Mouse (Mus musculus): ENCODE measurements at regions not wholly inside any gene's neighbourhood (a gene's known extent, or its start where the extent isn't known, plus 50 kb on each side); places are given as distances from the start of the nearest gene placed in this dataset.

DNA sequence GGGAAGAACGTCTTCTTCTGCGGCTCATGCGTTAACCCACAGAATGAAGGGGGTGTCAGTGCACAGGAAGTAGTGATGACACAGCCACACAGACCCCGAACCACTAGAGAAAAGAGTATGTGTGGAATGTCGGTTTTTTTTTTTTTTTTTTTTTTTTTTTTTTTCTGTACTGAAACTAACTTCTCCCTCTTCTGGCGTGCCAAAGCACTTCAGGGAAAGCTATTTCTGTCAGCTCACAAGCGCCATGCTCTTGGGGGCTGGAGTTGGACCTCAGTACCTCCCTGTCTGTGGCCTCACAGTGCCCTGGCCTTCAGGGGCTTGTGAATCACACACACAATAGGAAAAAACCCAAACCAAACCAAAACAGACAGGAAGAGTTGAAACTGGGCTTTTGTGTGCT lies 221.1 kb upstream of the Nfe2l3 start:
- Histone ChIP-seq H3K4me2 (ENCODE audit: low read depth, low read length) (peak overlapping the region; percentile 37; the same call in 1 of the 2 replicates), H3K36me3 (ENCODE audit: control insufficient read depth, insufficient read depth, low read length) (no peaks in the 10 kb centered on the region), H3K27ac (replicated peaks; ENCODE audit: low read depth, low read length) (peak overlapping the region; percentile 16; the same call in 1 of the 2 replicates), H3K9ac (ENCODE audit: low read depth, low read length) (no peak overlapping the region), H3K9me3 (ENCODE audit: control insufficient read depth, low read length) (no peaks in the 10 kb centered on the region), H3K4me3 (ENCODE audit: low read depth, low read length) (no peak overlapping the region), H3K27me3 (replicated peaks; ENCODE audit: control insufficient read depth, insufficient read depth, low read length) (peaks cover 16% of the 10 kb centered on the region), H3K4me1 (ENCODE audit: control insufficient read depth, insufficient read depth, low read length) (peaks cover 18% of the 10 kb centered on the region)
- peak; percentile 66 for DNase-seq (ENCODE audit: low spot score)
- no peak for ATAC-seq (ENCODE audit: low read depth)
- 4% methylated on average over 7 of the region's 7 CpGs for WGBS

DNA sequence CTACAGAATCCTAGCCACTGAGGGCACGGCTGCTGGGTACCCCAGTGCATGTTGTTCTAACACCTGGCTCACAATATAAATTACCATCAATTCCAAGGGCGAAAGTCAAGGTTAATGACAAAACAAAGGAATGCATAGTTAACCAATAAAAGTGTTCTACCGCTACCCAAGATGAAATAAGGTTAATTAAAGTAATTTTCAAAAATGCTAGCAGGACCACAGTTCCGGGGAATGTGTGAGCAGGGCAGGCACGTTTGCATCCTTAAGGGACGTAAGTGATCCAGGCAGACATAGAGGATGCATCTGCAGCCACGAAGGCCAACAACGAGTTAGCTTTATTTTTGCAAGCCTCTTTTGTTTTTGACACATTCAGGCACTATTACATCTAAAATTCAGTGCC lies 220.3 kb upstream of the Nfe2l3 start:
- no peak overlapping the region for H3K9ac ChIP-seq (ENCODE audit: low read depth, low read length)
- H3K36me3 ChIP-seq (ENCODE audit: control insufficient read depth, insufficient read depth, low read length) = no peaks in the 10 kb centered on the region
- ATAC-seq (ENCODE audit: low read depth) (no peak), DNase-seq (ENCODE audit: low spot score) (no peak)
- WGBS = 78% methylated on average over 8 of the region's 8 CpGs
- no peak overlapping the region for H3K4me3 ChIP-seq (ENCODE audit: low read depth, low read length)
- no peak overlapping the region for H3K4me2 ChIP-seq (ENCODE audit: low read depth, low read length)
- H3K9me3 ChIP-seq (ENCODE audit: control insufficient read depth, low read length) = no peaks in the 10 kb centered on the region
- no peak overlapping the region for H3K27ac ChIP-seq (replicated peaks; ENCODE audit: low read depth, low read length)
- peaks cover 12% of the 10 kb centered on the region for H3K27me3 ChIP-seq (replicated peaks; ENCODE audit: control insufficient read depth, insufficient read depth, low read length)
- H3K4me1 ChIP-seq (ENCODE audit: control insufficient read depth, insufficient read depth, low read length) = peaks cover 18% of the 10 kb centered on the region; the same call in 1 of the 2 replicates

DNA sequence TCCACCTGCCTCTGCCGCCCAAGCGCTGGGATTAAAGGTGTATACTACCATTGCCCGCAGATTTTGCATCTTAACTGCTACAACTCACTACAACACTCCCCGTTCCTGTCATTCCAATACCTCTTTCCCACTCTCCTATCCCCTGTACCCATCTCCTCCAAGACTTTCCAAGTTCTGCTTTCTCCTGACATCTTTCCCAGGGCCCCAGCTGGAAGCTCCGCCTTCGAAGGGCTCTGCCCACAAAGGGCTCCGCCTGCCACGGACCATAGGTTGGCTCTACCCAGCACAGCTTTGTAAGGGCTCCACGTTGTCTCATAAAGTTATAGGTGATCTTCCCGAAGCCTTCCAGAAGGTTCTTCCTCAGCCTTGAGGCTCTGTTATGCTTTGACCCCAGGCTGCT lies 217.1 kb upstream of the Nfe2l3 start:
- no peaks in the 10 kb centered on the region for H3K27me3 ChIP-seq (replicated peaks; ENCODE audit: control insufficient read depth, insufficient read depth, low read length)
- H3K9ac ChIP-seq (ENCODE audit: low read depth, low read length) = no peak overlapping the region
- ATAC-seq (ENCODE audit: low read depth) (no peak), DNase-seq (ENCODE audit: low spot score) (no peak)
- 90% methylated on average over 10 of the region's 10 CpGs for WGBS
- no peaks in the 10 kb centered on the region for H3K36me3 ChIP-seq (ENCODE audit: control insufficient read depth, insufficient read depth, low read length)
- H3K4me3 ChIP-seq (ENCODE audit: low read depth, low read length) = no peak overlapping the region
- no peak overlapping the region for H3K27ac ChIP-seq (replicated peaks; ENCODE audit: low read depth, low read length)
- H3K4me2 ChIP-seq (ENCODE audit: low read depth, low read length) = no peak overlapping the region
- no peaks in the 10 kb centered on the region for H3K9me3 ChIP-seq (ENCODE audit: control insufficient read depth, low read length)
- peaks cover 14% of the 10 kb centered on the region; the same call in 1 of the 2 replicates for H3K4me1 ChIP-seq (ENCODE audit: control insufficient read depth, insufficient read depth, low read length)

DNA sequence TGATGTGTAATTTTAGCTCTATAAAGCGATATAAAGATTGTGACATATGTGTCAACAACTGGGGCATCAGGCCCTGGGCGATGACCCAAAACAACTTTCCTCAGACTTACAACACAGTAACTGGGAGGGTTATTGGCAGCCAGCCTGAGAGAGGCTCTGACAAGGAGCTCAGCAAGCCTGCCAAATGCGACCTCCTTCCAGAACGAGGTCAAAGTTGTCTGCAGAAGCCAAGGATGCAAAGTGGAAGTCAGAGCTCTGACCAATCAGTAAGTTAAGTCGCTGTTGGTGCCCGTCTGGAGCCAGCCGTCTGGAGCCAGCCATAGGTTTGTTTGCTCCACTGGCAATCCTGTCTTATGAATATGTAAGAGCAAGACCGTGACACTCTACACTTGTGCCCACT lies 216.0 kb upstream of the Nfe2l3 start:
- peak; percentile 84 for DNase-seq (ENCODE audit: low spot score)
- Histone ChIP-seq H3K36me3 (ENCODE audit: control insufficient read depth, insufficient read depth, low read length) (no peaks in the 10 kb centered on the region), H3K27me3 (replicated peaks; ENCODE audit: control insufficient read depth, insufficient read depth, low read length) (no peaks in the 10 kb centered on the region), H3K4me1 (ENCODE audit: control insufficient read depth, insufficient read depth, low read length) (peaks cover 14% of the 10 kb centered on the region; the same call in 1 of the 2 replicates), H3K27ac (replicated peaks; ENCODE audit: low read depth, low read length) (no peak overlapping the region), H3K4me3 (ENCODE audit: low read depth, low read length) (no peak overlapping the region), H3K4me2 (ENCODE audit: low read depth, low read length) (no peak overlapping the region), H3K9me3 (ENCODE audit: control insufficient read depth, low read length) (no peaks in the 10 kb centered on the region), H3K9ac (ENCODE audit: low read depth, low read length) (no peak overlapping the region)
- 0 out of 2 replicates have a peak, but pooled peaks have one; percentile 33 for ATAC-seq (ENCODE audit: low read depth)
- WGBS = 43% methylated on average over 8 of the region's 8 CpGs

DNA sequence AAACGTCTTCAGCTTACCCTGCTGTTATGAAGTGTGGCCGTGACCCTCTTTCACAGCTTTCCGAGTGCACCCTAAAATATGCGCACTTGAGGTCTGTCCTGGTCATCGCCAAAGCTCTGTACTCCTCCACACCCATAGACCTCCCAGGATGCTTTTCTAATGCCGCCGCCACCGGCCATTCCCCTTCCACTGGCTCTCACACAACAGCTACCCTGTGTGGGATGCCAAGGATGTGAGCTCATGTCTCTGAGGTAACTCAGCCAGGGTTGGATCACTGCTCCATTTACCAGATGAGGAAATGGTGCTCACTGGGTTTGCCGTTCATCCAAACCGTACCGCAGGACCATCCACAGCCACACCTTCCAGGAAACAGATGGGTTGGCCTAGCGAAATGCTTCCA lies 212.8 kb upstream of the Nfe2l3 start:
- no peak for ATAC-seq (ENCODE audit: low read depth)

DNA sequence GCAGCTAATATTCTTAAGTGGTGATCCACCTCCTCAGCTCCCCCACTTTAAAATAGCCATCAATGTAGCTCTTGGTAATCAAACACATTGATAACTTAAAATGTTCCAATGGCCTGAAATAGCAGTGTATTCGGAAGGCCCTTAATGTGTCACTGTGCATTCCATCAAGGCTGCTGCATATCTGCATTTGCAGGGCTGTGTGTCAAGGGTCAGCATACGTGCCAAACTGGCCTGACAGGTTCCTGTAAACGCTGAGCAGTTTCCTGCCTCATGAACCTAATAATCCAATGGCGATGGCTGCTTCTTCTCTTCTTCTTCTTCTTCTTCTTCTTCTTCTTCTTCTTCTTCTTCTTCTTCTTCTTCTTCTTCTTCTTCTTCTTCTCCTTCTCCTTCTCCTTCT lies 211.7 kb upstream of the Nfe2l3 start:
- Histone ChIP-seq H3K9ac (ENCODE audit: low read depth, low read length) (no peak overlapping the region), H3K4me3 (ENCODE audit: low read depth, low read length) (no peak overlapping the region), H3K27me3 (replicated peaks; ENCODE audit: control insufficient read depth, insufficient read depth, low read length) (no peaks in the 10 kb centered on the region), H3K36me3 (ENCODE audit: control insufficient read depth, insufficient read depth, low read length) (no peaks in the 10 kb centered on the region), H3K27ac (replicated peaks; ENCODE audit: low read depth, low read length) (no peak overlapping the region), H3K4me2 (ENCODE audit: low read depth, low read length) (no peak overlapping the region), H3K9me3 (ENCODE audit: control insufficient read depth, low read length) (no peaks in the 10 kb centered on the region), H3K4me1 (ENCODE audit: control insufficient read depth, insufficient read depth, low read length) (no peaks in the 10 kb centered on the region)
- 56% methylated on average over 4 of the region's 4 CpGs for WGBS
- ATAC-seq (ENCODE audit: low read depth) (no peak), DNase-seq (ENCODE audit: low spot score) (no peak)

More for the DNA sequence above, 212.8 kb upstream of the Nfe2l3 start:
- Histone ChIP-seq H3K4me3 (ENCODE audit: low read depth, low read length) (no peak overlapping the region), H3K4me1 (ENCODE audit: control insufficient read depth, insufficient read depth, low read length) (no peaks in the 10 kb centered on the region), H3K4me2 (ENCODE audit: low read depth, low read length) (no peak overlapping the region), H3K27me3 (replicated peaks; ENCODE audit: control insufficient read depth, insufficient read depth, low read length) (no peaks in the 10 kb centered on the region), H3K9ac (ENCODE audit: low read depth, low read length) (no peak overlapping the region), H3K36me3 (ENCODE audit: control insufficient read depth, insufficient read depth, low read length) (no peaks in the 10 kb centered on the region), H3K27ac (replicated peaks; ENCODE audit: low read depth, low read length) (no peak overlapping the region), H3K9me3 (ENCODE audit: control insufficient read depth, low read length) (no peaks in the 10 kb centered on the region)
- 89% methylated on average over 12 of the region's 12 CpGs for WGBS
- no peak for DNase-seq (ENCODE audit: low spot score)

DNA sequence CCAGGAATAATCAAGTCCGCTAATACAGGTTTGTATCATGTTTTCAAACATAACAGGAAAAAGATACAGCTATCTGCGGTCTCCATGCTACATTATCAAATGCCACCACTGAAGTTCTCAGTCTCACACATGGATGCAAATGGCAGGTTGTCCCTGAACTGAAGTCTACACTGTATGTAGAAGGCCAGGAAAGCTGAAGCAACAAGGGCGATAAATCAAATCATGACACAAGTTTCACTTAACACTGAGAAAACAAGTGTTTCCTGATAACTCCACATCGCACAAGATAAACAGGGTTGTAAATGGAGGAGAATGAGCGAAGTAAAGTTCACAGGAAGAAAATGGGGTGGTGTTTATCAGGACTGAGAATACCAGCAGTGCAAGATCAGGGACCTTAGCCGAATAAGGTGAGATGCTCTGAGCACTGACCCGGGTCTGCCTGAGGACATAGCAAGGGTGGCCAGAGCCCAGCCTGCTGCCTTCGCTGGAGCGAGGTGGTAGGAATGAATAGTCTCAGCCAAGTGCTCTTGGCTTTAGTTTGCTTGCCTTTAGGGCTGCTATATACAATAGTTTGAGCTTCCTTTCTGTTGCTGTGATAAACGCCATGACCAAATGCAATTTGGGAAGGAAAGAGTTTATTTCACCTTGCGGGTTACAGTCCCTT lies 196.3 kb upstream of the Nfe2l3 start:
- WGBS = 91% methylated on average over 11 of the region's 11 CpGs
- H3K27me3 ChIP-seq (replicated peaks; ENCODE audit: control insufficient read depth, insufficient read depth, low read length) = no peaks in the 10 kb centered on the region
- no peak overlapping the region for H3K4me2 ChIP-seq (ENCODE audit: low read depth, low read length)
- no peaks in the 10 kb centered on the region for H3K4me1 ChIP-seq (ENCODE audit: control insufficient read depth, insufficient read depth, low read length)
- H3K27ac ChIP-seq (replicated peaks; ENCODE audit: low read depth, low read length) = no peak overlapping the region
- ATAC-seq (ENCODE audit: low read depth) (no peak), DNase-seq (ENCODE audit: low spot score) (no peak)
- H3K9ac ChIP-seq (ENCODE audit: low read depth, low read length) = no peak overlapping the region
- H3K9me3 ChIP-seq (ENCODE audit: control insufficient read depth, low read length) = peaks cover 4% of the 10 kb centered on the region; the same call in 1 of the 2 replicates
- no peaks in the 10 kb centered on the region for H3K36me3 ChIP-seq (ENCODE audit: control insufficient read depth, insufficient read depth, low read length)
- no peak overlapping the region for H3K4me3 ChIP-seq (ENCODE audit: low read depth, low read length)

DNA sequence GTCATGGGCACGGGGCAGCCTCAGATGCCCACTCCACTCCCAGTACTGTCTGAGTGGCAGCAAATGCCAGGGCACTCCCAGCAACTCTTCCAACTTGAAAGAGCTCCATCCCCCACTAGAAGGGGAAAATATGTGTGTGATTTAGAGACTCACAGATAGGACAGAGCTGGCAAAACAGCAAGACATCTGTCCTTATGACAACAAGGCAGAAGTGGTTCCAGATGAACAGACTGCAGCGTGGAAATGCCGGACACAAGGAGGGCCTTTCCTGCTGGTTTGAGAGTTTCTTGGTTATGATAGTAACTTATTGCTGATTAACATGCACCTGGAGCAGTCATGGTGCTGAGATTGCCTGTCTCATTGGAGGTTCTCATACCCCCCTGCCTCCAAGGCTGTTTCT lies 192.4 kb upstream of the Nfe2l3 start:
- ATAC-seq (ENCODE audit: low read depth) = no peak
- Histone ChIP-seq H3K4me2 (ENCODE audit: low read depth, low read length) (no peak overlapping the region), H3K27me3 (replicated peaks; ENCODE audit: control insufficient read depth, insufficient read depth, low read length) (no peaks in the 10 kb centered on the region), H3K27ac (replicated peaks; ENCODE audit: low read depth, low read length) (no peak overlapping the region), H3K4me1 (ENCODE audit: control insufficient read depth, insufficient read depth, low read length) (no peaks in the 10 kb centered on the region), H3K36me3 (ENCODE audit: control insufficient read depth, insufficient read depth, low read length) (no peaks in the 10 kb centered on the region), H3K4me3 (ENCODE audit: low read depth, low read length) (no peak overlapping the region), H3K9ac (ENCODE audit: low read depth, low read length) (no peak overlapping the region), H3K9me3 (ENCODE audit: control insufficient read depth, low read length) (peaks cover 8% of the 10 kb centered on the region; the same call in 1 of the 2 replicates)
- WGBS = 65% methylated on average over 3 of the region's 3 CpGs
- no peak for DNase-seq (ENCODE audit: low spot score)

DNA sequence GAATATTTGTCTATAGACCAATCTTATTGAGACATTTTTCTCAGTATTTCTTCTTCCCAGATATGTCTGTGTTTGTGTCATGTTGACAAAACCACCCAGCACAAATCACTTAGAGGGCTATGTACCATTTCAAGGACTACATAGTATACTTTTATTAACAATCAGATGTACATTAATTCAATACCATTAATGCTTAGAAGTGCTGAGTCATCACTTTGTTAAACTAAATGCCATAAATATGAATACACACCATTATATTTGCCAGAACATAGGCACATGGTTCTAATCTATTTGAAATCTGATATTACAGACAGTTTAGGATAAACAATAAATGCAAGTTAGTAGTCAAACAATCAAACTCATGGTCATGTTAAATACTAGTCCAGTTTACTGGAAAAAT lies 182.2 kb upstream of the Nfe2l3 start:
- H3K4me3 ChIP-seq (ENCODE audit: low read depth, low read length) = no peak overlapping the region
- no peak overlapping the region for H3K4me2 ChIP-seq (ENCODE audit: low read depth, low read length)
- no peaks in the 10 kb centered on the region for H3K4me1 ChIP-seq (ENCODE audit: control insufficient read depth, insufficient read depth, low read length)
- no peak overlapping the region for H3K27ac ChIP-seq (replicated peaks; ENCODE audit: low read depth, low read length)
- DNase-seq (ENCODE audit: low spot score) (no peak), ATAC-seq (ENCODE audit: low read depth) (no peak)
- no peaks in the 10 kb centered on the region for H3K9me3 ChIP-seq (ENCODE audit: control insufficient read depth, low read length)
- no peaks in the 10 kb centered on the region for H3K27me3 ChIP-seq (replicated peaks; ENCODE audit: control insufficient read depth, insufficient read depth, low read length)
- no peak overlapping the region for H3K9ac ChIP-seq (ENCODE audit: low read depth, low read length)
- H3K36me3 ChIP-seq (ENCODE audit: control insufficient read depth, insufficient read depth, low read length) = no peaks in the 10 kb centered on the region
